Mouse (Mus musculus) kidney, adult 2 months (tissue): Measurements from ENCODE around the gene Tcf7l1.

Source experiments
- CTCF ChIP-seq: fragments of 200-500 bp; conservative IDR thresholded peaks from 2 replicates; pipeline ENCODE4 v1.5.1; 2011; ENCODE audit warnings: low read depth, mild to moderate bottlenecking, control low read depth, low read length, moderate library complexity, mixed read lengths; ENCODE audit not compliant: insufficient read depth, insufficient read length
- POLR2A ChIP-seq: fragments of 200-500 bp; IDR thresholded peaks from one replicate; pipeline ENCODE4 v1.6.1; 2011; ENCODE audit warnings: low read depth, low read length, control low read depth

- TF ChIP-seq CTCF (no peak), POLR2A (no peak)
Observed at GRCm38 (mm10) chr6:72825762-72826161, 36.7 kb upstream of the Tcf7l1 start.
